Mouse (Mus musculus) testis, postnatal 10 days (tissue): ENCODE results near the gene S100a8.

Experiments
- DNase-seq: peaks from one replicate; pipeline ENCODE4 v3.0.0; 2021; ENCODE audit warnings: low spot score

Gene S100a8

DNA sequence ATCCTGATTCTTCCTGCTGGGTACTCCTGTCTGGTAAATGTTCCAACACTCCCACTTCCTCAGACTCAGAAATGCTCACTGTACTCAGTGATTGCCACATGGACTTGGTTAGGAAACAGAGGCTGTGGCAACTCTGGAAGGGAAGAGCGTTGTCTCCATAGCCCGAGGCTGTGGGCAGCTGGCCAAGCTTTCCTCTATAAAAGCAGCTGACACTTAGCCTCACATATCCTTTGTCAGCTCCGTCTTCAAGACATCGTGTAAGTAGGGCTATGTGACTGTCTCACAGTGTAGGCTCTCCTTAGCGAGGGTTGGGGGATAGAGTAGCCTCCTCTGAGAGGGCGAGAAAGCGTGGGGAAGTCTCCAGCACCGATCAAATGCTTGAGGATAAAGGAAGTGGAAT, at the start of gene S100a8:
Gene S100a8 (plus strand): TSS at position 133 of the 400 bp plus-strand sequence.
- no peak for DNase-seq

DNA sequence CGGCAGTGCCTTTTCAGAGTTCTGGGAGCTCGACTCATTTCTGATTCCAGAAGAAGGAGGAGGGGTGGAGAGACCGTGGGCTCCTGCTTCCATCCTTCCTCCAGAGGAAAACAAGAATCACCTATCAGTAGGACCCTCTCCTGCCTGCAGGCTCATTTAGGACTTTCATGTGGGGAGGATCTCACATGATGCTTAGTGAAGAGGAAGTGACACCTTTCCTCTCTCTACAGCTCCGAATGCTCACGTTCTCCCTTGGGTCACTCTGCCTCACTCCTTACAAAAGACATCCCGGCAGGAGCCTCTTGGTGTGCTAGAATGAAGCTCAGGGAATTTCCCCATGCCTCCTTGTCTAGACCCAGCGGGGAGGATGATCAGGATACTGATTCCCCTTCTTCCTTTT, 47.2 kb upstream of the S100a8 start:
- DNase-seq, result no peak

DNA sequence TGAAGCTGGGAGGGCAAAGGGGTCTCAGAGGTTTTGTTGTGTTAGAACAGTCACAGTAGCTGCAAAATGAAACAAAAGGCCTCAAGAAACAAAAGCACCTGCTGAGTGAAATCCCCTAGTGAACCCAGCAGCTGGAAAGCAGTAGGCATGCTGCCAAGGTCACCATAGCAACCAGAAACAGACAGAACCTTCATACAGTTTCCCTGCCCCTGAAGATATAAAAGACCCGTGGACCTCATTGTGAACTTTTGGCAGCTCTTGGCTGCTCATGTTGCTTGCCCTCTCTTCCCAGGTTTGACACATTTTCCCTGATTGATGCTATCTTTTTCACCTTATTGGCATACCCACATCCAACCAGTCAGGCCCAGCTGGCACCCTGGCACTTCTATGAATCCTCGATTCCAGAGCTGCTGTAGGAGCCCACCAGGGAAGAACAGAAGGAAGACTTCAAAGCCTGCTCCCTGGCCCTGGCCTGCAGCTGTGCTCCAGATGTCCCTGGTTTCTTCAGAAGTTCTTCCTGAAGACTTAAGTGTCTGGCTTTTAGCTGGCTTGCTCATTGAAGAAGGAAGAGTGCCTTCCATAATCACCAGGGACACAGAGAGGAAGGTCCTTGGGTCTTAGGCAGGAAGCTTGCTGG, 45.2 kb upstream of the S100a8 start:
- DNase-seq, result peak; percentile 87

DNA sequence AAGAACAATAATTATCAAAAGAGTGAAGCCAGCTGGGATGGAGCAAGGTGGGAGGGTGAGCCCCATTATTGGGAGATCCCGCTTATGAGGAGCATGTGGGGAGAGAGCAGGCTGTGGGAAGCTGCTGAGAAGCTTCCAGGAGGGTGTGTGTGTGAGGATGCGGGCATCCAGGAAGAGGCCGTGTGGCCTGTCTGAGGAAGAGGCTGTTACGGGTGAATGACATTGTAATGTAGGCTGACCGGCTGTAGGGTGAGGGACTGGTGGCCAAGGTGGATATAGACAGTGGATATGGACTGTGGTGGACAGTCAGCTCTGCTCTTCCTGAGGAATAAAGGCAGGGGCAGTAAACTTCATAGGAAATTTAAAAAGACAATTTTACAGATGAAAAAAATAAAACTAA, 43.3 kb upstream of the S100a8 start:
- DNase-seq, result no peak

DNA sequence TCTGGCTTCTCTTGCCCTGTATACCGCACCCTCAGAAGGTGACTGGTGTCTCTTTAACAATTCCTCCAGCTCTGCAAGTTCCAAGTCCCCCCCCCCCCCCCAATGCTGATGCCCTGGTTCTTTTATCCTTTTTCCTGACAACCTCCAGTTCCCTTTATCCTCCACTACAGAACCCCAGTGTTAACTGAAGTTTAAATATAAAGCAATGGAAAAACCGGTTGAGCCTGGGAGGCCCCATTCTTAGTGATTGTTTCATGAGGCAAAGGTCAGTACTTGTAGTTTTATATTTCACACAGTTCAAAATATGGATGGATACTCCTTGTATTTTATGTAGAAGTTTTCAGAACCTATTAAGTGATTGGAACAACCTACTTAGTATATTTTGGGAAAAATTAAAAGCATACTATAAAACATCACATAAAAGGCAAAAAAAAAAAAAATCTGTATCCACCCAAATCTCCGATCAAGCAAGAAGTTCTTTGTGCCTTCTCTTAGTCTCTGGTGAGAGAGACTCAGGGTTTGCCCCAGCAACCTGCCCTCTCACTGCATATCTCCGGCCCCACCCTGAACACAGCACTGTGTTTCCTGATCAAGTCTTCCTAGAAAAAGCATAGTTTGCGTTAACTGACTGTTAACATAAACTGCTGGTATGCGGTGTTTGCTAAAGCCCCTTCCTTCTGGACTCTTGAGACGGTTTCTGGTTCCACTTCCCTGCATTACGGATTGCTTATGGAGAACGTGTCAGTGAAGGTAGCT, 42.3 kb upstream of the S100a8 start:
- DNase-seq, result no peak

DNA sequence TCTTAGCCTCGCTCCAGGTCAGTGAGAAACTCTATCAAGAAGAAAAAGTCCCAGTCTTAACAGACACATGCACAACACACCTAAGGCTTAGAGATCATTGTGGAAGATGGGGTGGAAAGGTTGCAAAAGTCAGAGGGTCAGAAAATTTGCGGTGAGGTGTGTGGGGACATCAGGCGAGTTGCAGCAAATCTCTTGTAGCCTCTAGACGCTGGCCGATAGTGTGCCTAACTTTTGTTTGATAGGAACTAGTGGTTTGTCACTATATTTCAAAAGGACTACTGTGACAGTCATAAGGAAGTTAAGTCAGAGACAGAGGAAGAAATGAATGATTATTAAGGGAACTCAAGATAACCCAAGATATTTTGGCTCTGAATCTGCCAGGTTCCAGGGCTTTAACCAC, 41.4 kb upstream of the S100a8 start:
- no peak for DNase-seq

DNA sequence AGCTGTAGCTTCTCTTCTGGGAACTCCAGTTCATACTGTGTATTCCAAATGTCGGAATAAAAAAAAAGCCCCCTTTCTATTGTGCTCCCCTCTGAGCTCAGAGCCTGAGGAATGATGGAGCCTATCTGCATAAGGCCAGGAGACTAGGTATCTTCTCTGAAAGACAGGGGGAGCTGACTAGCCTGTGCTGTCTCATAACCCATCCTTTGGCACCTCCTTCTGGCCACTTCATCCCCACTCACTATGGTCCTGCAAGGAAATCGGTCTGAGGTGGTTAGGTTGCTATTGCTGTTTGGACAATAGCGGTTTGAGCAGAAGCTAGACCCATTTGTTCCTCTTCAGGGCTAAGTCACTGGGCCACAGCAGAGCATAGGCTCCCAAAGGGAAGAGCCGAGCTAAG, 41.0 kb upstream of the S100a8 start:
- no peak for DNase-seq

DNA sequence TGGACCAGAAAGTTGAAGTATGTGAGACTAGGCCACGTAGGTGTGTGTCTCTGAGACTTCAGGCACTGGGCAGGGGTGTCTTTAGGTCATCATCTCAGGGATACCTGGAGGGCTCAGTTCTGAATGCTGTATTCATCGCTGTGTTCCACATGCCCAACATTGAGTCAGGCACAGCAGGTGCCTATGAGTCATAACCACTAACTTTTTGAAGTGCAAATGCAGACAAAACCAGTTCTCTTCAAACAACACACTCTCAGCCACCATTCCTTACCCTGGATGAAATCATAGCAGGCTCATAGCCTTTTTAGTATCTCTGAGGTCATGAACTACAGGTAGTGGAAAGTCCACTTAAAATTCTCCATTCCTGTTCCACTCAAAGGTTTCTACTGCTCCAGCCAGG, 39.5 kb upstream of the S100a8 start:
- DNase-seq, result no peak

DNA sequence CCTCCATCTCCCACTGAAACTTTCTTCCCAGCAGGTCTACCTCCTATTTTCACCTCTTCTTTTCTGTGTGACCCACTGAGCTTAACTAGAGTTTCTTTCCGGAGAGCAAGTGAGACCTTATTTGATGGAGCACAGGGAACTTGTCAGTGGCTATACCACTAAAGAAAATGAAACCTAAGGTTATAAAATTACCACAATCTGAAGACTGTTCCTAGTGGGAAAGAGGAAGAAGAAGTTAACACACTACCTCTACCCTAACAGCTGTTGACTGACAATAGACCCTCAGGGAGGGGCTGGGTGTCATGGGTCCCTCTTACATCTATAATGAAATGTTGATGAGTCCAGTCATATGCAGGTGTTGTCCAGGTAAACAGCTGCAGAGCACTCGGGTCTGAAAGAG, 36.8 kb upstream of the S100a8 start:
- DNase-seq, result no peak

DNA sequence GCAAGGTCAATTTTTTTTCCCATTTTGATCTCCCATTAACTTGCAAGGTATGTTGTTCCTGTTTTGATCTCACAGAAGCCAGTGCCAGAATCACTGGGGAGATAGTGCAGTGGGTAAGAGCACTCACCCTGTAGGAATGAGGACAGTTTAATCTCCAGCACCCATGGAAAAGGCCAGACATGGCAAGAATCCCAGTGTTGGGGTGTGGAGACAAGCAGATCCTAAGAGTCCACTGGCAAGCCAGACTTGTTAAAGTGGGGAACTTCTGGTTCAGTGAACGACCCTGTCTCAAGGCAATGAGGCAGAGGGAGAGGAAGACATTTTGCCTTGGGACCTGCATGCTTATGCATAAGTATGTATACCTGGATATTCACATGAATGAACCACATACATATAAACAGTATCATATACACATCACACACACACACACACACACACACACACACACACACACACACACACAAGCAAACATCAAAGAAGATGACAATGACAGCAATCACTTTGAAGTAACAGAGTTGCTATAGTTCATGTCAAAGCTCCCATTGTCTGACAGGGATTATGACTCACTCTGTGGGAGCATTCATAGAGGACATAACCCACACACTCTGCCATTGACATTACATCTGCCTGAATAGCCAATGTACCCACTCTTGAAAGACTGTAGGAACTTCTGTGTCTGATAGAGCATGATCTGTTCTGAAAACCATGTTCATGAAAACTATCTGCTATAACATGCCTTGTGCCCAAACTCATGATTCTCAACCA, 30.1 kb upstream of the S100a8 start:
- no peak for DNase-seq

DNA sequence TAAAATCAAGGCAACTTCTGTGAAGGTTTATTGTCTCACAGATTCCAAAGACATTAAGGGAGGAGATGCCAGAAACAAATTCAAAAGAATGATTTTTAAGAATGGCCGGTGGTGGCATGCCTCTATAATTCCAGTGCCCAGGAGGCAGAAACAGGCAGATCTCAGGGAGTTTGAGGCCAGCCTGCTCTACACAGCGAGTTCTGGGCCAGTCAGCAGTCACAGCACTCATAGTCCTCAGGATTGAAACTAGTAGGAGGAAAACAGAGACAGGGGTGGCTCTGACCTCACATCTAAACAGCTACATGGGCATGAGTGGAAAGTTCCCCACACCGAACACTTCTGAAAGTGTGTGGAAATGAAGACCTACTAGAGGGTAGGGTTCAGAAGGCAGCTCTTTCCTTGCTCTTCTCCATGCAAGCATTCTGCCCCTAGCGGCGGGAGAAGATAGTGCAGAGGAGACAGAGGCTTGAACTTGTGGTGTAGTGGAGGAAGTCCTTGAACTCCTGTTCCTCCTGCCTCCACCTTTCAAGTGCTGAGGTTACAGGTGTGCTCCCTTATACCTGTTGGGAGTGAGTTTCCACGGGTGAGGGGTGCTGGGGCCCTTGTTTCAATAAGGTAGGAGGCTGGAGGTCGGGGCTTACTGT, 29.1 kb upstream of the S100a8 start:
- DNase-seq, result no peak

DNA sequence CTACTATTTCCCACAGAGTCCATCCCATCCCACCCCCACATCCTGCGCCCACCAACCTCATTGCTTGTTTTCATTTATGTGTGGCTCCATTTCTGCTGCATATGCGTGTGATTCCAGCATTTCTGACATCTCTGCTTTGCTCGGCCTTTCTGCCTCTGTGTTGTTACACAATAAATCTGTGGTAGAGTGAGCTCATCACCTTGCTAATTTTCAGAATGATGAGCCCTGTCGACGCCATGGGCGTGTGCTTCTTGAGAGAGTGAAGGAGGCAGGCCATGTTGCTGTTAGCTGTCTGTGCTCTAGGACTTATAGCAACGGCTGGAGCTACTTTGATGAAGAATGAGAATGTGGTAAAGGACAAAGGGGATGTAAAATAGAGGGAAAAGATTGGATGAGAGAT, 27.8 kb upstream of the S100a8 start:
- no peak for DNase-seq

DNA sequence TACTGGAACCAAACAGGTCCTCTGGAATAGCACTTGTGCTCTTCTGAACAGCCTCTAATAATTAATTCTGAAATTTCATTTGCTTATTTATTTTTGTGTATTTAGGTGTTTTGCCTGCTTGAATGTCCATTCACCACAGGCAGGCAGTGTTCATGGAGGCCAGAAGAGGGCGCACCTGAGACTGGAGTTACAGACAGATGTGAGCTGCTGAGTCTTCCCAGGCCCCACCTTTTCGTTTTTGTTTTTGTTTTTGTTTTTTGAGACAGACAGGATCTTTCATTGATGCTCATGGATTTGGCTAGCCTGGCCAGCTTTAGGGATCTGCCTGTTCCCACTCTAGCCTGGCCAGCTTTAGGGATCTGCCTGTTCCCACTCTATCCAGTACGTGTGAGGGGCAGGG, 24.6 kb upstream of the S100a8 start:
- peak; percentile 71 for DNase-seq

DNA sequence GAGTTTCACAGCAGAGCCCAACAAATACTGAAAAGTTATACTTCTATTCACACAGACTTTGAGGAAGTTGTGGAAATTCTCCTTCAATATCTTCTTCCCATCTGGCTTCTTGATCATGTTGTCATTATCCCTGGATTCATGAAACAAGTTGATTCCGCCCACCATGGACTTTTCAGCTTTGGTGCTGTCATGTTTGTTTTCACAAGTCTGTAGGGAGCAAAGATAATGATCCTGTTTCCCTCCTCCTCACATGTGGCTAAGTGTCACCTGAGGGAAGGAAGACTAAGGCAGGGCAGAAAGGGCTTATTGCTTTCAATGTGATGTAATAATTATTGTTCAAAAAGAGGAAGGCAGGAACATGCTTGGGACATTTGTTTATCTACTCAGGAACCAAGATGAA, 21.5 kb upstream of the S100a8 start:
- DNase-seq, result no peak

DNA sequence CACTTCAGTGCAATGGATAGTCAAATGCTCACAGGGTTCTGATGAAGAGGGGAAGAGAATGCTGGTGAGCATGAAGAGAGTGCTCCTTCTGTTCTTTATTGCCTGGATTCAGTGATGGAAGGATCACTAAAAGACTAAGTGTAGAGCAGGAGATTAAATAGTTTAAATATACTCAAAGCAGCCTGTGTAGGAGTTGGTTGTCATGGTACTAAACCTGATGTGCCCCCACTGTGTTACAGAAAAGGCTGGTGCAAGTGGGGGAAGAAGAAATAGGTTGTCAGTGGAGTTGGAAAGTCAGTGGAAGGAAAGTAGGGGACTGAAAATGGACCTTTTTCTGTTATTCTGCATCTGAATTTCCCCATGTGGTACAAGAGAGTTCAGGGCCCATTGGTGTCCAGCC, 19.8 kb upstream of the S100a8 start:
- no peak for DNase-seq

DNA sequence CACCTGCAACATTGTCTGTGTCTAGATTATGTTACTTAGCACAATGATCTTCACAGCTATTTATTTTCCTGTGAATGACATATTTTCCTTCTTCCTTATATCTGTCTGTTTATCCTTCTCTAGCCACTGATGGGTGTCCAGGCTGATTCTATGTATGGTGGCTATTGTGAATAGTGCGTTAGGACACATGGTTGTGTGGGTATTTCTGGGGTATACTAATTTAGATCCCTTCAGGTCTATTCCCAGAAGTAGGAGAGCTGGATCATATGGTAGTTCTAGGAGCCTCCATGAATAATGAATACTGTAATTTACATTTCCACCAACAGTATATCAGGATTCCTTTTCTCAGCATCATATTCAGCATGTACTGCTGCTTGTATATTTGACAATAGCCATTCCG, 18.9 kb upstream of the S100a8 start:
- DNase-seq, result no peak

DNA sequence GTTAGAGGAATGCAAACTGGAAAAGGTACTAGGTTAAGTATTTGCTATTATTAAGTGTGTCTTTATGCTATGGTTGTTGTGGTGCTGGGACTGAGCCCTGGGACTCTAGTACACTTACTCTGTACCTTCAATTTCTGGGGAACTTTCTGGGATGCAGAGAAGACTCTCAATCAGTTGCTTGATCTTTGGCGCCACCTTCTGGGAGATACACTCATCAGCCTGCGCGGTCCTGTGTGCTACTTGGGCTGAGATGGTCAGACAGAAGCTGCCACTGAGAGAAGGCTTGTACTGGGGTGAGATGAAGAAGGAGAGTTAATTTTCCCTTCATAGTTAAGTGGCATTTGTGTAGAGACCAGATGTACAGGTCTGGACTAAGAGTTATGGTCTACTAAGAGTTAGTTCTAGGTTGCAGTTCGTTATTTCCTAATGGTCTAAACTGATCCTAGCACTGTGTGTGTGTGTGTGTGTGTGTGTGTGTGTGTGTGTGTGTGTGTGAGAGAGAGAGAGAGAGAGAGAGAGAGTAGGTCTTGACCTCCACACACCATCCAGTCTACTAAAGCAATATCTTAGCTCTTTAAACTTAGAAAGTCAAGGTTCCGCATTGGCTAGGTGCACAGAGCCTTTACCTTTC, 15.8 kb upstream of the S100a8 start:
- DNase-seq, result peak; percentile 82

DNA sequence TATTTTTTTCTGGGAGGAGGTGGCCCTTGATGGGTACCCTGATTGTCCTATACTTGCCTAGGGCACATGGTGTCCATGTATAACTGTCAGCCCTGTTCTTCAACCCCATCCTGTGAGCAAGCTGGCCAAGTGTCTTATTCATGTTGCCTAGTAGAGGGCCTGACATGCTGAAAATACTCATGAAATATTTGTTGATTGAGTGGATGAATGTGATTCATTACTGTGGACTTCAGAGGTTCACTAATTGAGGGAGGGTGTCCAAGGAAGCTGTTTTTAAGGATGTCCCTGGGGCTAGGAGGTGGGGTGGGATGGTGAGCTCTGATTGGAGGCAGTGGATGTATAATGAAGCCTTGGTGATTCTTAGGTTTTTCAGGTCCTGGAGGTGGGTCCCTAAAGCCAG, 15.1 kb upstream of the S100a8 start, which contains the start of gene S100a7a:
Gene S100a7a (plus strand): TSS at position 301 of the 400 bp plus-strand sequence.
- DNase-seq, result no peak

DNA sequence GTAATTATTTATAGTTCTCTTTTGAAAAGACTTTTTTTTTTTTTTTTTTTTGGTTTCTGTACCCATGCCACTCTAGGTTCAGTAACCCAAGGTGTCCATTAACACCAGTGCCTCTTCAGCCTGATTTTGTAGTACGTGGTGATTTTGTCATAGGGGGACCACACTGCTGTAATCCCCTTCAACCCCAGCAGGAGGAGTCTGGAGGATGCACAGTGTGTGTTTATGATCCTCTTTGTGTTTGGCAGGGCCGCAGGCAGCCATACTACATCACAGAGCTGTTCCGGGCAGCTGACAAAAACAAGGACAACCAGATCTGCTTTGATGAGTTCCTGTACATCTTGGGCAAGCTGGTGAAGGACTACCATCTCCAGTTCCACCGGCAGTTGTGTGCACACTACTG, 11.4 kb upstream of the S100a8 start:
- no peak for DNase-seq

DNA sequence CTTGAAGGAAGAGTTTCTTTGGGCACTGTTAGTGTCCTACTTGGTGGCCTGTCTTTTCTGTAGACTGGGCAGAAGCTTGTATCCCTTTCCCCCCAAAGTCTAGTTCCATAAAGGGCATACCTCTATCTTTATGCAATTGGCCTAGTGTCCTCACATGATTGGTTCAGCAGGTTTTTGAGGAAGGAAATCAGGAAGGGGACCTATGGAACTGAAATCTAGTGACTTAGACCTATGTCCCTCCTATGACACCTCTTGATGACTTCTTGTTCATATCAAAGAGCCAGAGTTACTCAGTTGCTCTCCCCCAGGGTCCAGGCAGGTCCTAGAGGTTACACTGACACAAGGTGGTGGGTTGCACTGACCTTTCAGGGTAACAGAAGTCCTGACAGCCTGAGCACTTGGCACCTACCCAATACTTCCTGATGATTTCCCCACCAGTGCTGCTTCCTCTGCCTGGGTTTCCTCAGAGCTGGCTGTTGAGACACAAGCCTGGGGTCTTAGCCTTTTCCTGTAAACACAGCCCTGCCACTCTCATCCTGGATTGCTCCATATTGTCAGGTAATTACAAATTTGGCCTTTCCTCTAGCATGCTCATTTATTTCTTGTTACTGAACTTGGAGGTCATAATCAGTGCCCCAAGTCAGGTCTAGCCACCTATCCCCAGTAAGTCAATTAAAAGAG, 9.3 kb upstream of the S100a8 start:
- no peak for DNase-seq

DNA sequence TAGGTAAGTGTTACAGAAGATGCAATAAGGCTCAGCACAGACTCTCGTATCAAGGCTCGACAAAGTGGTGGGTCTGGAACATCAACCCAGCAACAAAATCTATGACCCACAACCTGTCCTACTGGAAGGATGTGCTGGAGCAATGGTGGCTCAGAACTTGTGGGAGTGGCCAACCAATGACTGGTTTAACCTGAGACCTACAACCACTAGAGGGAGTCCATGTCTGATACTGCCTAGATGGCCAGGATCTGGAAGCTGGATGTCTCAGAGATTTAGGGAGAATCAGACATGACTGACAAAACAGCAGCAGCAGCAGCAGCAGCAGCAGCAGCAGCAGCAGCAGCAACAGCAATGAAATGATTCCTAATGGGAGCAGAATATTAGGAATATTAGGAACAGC, 4.6 kb upstream of the S100a8 start:
- DNase-seq, result no peak

DNA sequence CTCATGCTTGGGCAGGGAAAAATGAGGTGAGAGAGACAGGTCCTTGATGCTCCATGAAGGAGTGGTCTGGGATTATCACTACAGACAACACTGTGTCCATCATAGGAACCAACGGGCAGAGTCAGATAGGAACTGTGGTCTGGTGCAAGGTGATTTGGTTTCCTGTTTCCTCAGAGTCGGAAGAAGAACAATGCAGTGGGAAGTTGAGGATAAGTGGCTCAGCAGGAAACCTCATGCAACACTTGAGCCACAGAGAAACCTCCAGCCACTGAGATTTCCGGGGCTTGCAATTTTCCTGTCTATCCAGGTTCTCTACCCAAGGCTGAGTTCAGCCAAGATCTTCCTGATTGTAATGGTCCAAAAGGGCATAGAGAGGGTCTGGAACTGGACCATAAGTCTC, 9.9 kb downstream of the S100a8 start:
- DNase-seq, result no peak
